Comparison of ENCODE assay signal across 29 mouse cellular contexts in genomic region chr16:96210856-96211255, GRCm38 (mm10). TPM values are rescaled to one million over a fixed set of nuclear protein-coding genes. Genes with fewer than 3 reads are reported as not detected.
DNase-seq lines count a peak whose midpoint lies in the region; ATAC-seq and TF ChIP-seq lines count a peak whose summit lies in the region.
"Had no signal": no experiment of that assay in that cellular context is flagged by ENCODE, and none has a peak within 500 bp of the region (broad histone marks: within the 10 kb centered on the region; RNA-seq: fewer than 3 reads in every experiment).

No protein-coding gene starts in this region.

- no peaks in the 10 kb centered on the region for H3K9me3 ChIP-seq in lung, embryonic 14.5 days (ENCODE audit: low read depth, low read length)
- no peaks in the 10 kb centered on the region for H3K9me3 ChIP-seq in stomach, postnatal 0 days (ENCODE audit: control insufficient read depth, low read length)
- H3K9me3 ChIP-seq: hindbrain, embryonic 15.5 days had no signal

- no peaks in the 10 kb centered on the region for H3K4me1 ChIP-seq in lung, embryonic 14.5 days (ENCODE audit: insufficient read depth)
- no peaks in the 10 kb centered on the region; the same call in 1 of the 2 replicates for H3K4me1 ChIP-seq in lung, adult 2 months (ENCODE audit: control insufficient read depth, insufficient read depth, low read length)
- peaks cover 2% of the 10 kb centered on the region; the same call in 1 of the 2 replicates for H3K4me1 ChIP-seq in stomach, postnatal 0 days (replicated peaks; ENCODE audit: control insufficient read depth, insufficient read depth)
- H3K4me1 ChIP-seq: hindbrain, embryonic 15.5 days had no signal

- no peak for ATAC-seq in lung, embryonic 14.5 days (ENCODE audit: insufficient read depth)
- no peak for ATAC-seq in stomach, postnatal 0 days (ENCODE audit: low FRiP score, low TSS enrichment)
- no peak for ATAC-seq in megakaryocyte, adult 5-6 weeks (ENCODE audit: poor library complexity, severe bottlenecking)
- ATAC-seq: forebrain, postnatal 0 days; liver, postnatal 0 days; midbrain, embryonic 16.5 days had no signal

- H3K27ac ChIP-seq in gastrocnemius, adult 2 months = peak overlapping the region; percentile 71
- peak overlapping the region; percentile 36; the same call in 1 of the 2 replicates for H3K27ac ChIP-seq in lung, embryonic 14.5 days (ENCODE audit: low read depth)
- H3K27ac ChIP-seq in stomach, postnatal 0 days (replicated peaks) = peak overlapping the region; percentile 35; the same call in 1 of the 2 replicates
- H3K27ac ChIP-seq: hindbrain, embryonic 15.5 days; layer of hippocampus, adult 2 months; left cerebral cortex, adult 2 months had no signal

- H3K27me3 ChIP-seq in lung, embryonic 14.5 days (ENCODE audit: insufficient read depth, low read length) = no peaks in the 10 kb centered on the region
- H3K27me3 ChIP-seq in stomach, postnatal 0 days (ENCODE audit: control insufficient read depth, insufficient read depth, low read length) = no peaks in the 10 kb centered on the region
- H3K27me3 ChIP-seq: hindbrain, embryonic 15.5 days had no signal

- TF ChIP-seq POLR2A in lung, adult 2 months (IDR thresholded peaks at IDR 0.05; ENCODE audit: borderline replicate concordance, extremely low read depth, low read depth, low read length) = no peak

- intact Hi-C loops in gastrocnemius, adult 2 months (cut with DNase I) = no loop called here
- intact Hi-C loops in gastrocnemius, postnatal 36 days (cut with DNase I) = no loop called here

- no peak for DNase-seq in gastrocnemius, adult 2 months
- DNase-seq in gastrocnemius, postnatal 36 days = no peak
- DNase-seq in lung, embryonic 14.5 days = no peak
- no peak for DNase-seq in lung, adult 2 months
- peak; percentile 32 for DNase-seq in heart, postnatal 4 days
- DNase-seq in stomach, postnatal 0 days (ENCODE audit: low spot score) = no peak
- no peak for DNase-seq in layer of hippocampus, adult 9-11 months
- DNase-seq: adrenal gland, postnatal 14 days; cerebellum, adult 11 months; cerebellum, postnatal 25 days; embryo, embryonic 11 days; forebrain, postnatal 0 days; kidney, adult 18-20 months; kidney, postnatal 14 days; left cerebral cortex, postnatal 4 days; liver; liver, postnatal 0 days; right cerebral cortex, postnatal 25 days; thymus, adult 18-20 months; thymus, postnatal 4 days had no signal

- WGBS in lung, embryonic 14.5 days = 81% methylated on average over 7 of the region's 7 CpGs
- 74% methylated on average over 7 of the region's 7 CpGs for WGBS in lung, adult 2 months
- WGBS in stomach, postnatal 0 days = 75% methylated on average over 7 of the region's 7 CpGs

- no peak for TF ChIP-seq CTCF in gastrocnemius, adult 2 months (IDR thresholded peaks at IDR 0.05)
- TF ChIP-seq CTCF in lung, embryonic 14.5 days (IDR thresholded peaks at IDR 0.05; ENCODE audit: low read depth) = no peak
- TF ChIP-seq CTCF in lung, adult 2 months (IDR thresholded peaks at IDR 0.05; ENCODE audit: insufficient read depth, low read length) = no peak
- no peak for TF ChIP-seq CTCF in stomach, postnatal 0 days (IDR thresholded peaks at IDR 0.05; ENCODE audit: low read depth)

- H3K9ac ChIP-seq in lung, embryonic 14.5 days = no peak overlapping the region
- no peak overlapping the region for H3K9ac ChIP-seq in stomach, postnatal 0 days (ENCODE audit: low read length)
- H3K9ac ChIP-seq: forebrain, postnatal 0 days; hindbrain, embryonic 15.5 days; liver, postnatal 0 days had no signal

- H3K36me3 ChIP-seq in lung, embryonic 14.5 days (ENCODE audit: insufficient read depth) = no peaks in the 10 kb centered on the region
- no peaks in the 10 kb centered on the region for H3K36me3 ChIP-seq in stomach, postnatal 0 days (ENCODE audit: control insufficient read depth, insufficient read depth, low read length)
- H3K36me3 ChIP-seq: hindbrain, embryonic 15.5 days had no signal

- TF ChIP-seq EP300 in stomach, postnatal 0 days (optimal IDR thresholded peaks at IDR 0.05) = no peak

- H3K4me2 ChIP-seq in lung, embryonic 14.5 days = no peak overlapping the region
- no peak overlapping the region for H3K4me2 ChIP-seq in stomach, postnatal 0 days (replicated peaks; ENCODE audit: low read depth)
- H3K4me2 ChIP-seq: hindbrain, embryonic 15.5 days had no signal

- peak overlapping the region; percentile 32 for H3K4me3 ChIP-seq in gastrocnemius, adult 2 months
- no peak overlapping the region for H3K4me3 ChIP-seq in lung, embryonic 14.5 days (ENCODE audit: low read depth, low read length)
- H3K4me3 ChIP-seq in lung, adult 2 months (replicated peaks; ENCODE audit: extremely low read depth, low read depth, low read length) = no peak overlapping the region
- no peak overlapping the region for H3K4me3 ChIP-seq in stomach, postnatal 0 days (ENCODE audit: low read depth, low read length)
- H3K4me3 ChIP-seq: hindbrain, embryonic 15.5 days; layer of hippocampus, adult 2 months; left cerebral cortex, adult 2 months had no signal

RNA-seq across cellular contexts. Expression of gene Sh3bgr, which starts 10.6 kb away (rescaled TPM):
- total RNA-seq in gastrocnemius, adult 2 months (2021) = 100 to 1,000 TPM; 843 to 991 TPM
- total RNA-seq in gastrocnemius, postnatal 36 days (2021) = 1,000 to 10,000 TPM in 1 of 2 experiments, 100 to 1,000 TPM in 1; 882 to 1,236 TPM
- polyA plus RNA-seq in lung, embryonic 14.5 days (2014; fragmentation: Nextera tagmentation; extraction: Ambion mirVana) = 1.9 and 6.6 TPM in 2 replicates
- 8.4 and 18.2 TPM in 2 replicates for polyA plus RNA-seq in lung, adult 2 months (2012; rRNA removed)
- total RNA-seq in heart, postnatal 4 days (2021) = 100 to 1,000 TPM; 519 to 549 TPM
- 32.1 and 35.6 TPM in 2 replicates for polyA plus RNA-seq in stomach, postnatal 0 days (2015; fragmentation: Nextera tagmentation; extraction: Ambion mirVana)
- 0.76 and 0.89 TPM in 2 replicates for total RNA-seq in megakaryocyte, adult 5-6 weeks (2015)
- not detected in 2 replicates for total RNA-seq in megakaryocyte, adult 5-6 weeks (2017)
- total RNA-seq: neutrophil, adult 5-6 weeks had no signal
- polyA plus RNA-seq: liver, postnatal 0 days had no signal

RNA-seq across cellular contexts. Expression of gene Lca5l, which starts 18.8 kb away (rescaled TPM):
- under 1 TPM; 0.50 to 0.51 TPM for total RNA-seq in gastrocnemius, adult 2 months (2021)
- total RNA-seq in gastrocnemius, postnatal 36 days (2021) = under 1 TPM; 0.48 to 0.62 TPM
- polyA plus RNA-seq in lung, embryonic 14.5 days (2014; fragmentation: Nextera tagmentation; extraction: Ambion mirVana) = 1.1 and 1.9 TPM in 2 replicates
- polyA plus RNA-seq in lung, adult 2 months (2012; rRNA removed) = 0.91 and 1.0 TPM in 2 replicates
- 1 to 10 TPM; 1.5 to 1.7 TPM for total RNA-seq in heart, postnatal 4 days (2021)
- polyA plus RNA-seq in stomach, postnatal 0 days (2015; fragmentation: Nextera tagmentation; extraction: Ambion mirVana) = 1.1 and 1.4 TPM in 2 replicates
- total RNA-seq in megakaryocyte, adult 5-6 weeks (2015) = not detected in 2 replicates
- 0.12 and 0.15 TPM in 2 replicates for total RNA-seq in megakaryocyte, adult 5-6 weeks (2017)
- total RNA-seq: neutrophil, adult 5-6 weeks had no signal

RNA-seq across cellular contexts. Expression of gene B3galt5, which starts 24.7 kb away (rescaled TPM):
- not detected for total RNA-seq in gastrocnemius, adult 2 months (2021)
- under 1 TPM; 0.05 to 0.07 TPM for total RNA-seq in gastrocnemius, postnatal 36 days (2021)
- 3.6 and 5.3 TPM in 2 replicates for polyA plus RNA-seq in lung, embryonic 14.5 days (2014; fragmentation: Nextera tagmentation; extraction: Ambion mirVana)
- 0.35 TPM in 1 of 2 replicates, not detected in the other for polyA plus RNA-seq in lung, adult 2 months (2012; rRNA removed)
- total RNA-seq in heart, postnatal 4 days (2021) = not detected
- 8.7 and 10.6 TPM in 2 replicates for polyA plus RNA-seq in stomach, postnatal 0 days (2015; fragmentation: Nextera tagmentation; extraction: Ambion mirVana)
- not detected in 2 replicates for total RNA-seq in megakaryocyte, adult 5-6 weeks (2015)
- total RNA-seq in megakaryocyte, adult 5-6 weeks (2017) = 0.08 TPM in 1 of 2 replicates, not detected in the other
- total RNA-seq: adrenal gland, postnatal 14 days; gastrocnemius, adult 8-10 months; heart, adult 18-20 months; MEL; neutrophil, adult 5-6 weeks had no signal
- polyA plus RNA-seq: liver, postnatal 0 days had no signal

Comparison
In these comparisons a context has a peak if more than half of its experiments do, and no peak if none do; other contexts are left out.
1. RNA of gene Sh3bgr, which starts 10.6 kb away (total RNA-seq): 882 to 1,236 TPM in gastrocnemius, postnatal 36 days, 843 to 991 TPM in gastrocnemius, adult 2 months and 519 to 549 TPM in heart, postnatal 4 days; 0.76 to 0.89 TPM in megakaryocyte, adult 5-6 weeks; every median in the first group is over 100 times any median in the second.
2. Peak in every context shown above with its lines, with median percentiles within 50 percentile points of each other: H3K27ac ChIP-seq.